ENCODE assay signal across 31 mouse cellular contexts in the genomic region with DNA sequence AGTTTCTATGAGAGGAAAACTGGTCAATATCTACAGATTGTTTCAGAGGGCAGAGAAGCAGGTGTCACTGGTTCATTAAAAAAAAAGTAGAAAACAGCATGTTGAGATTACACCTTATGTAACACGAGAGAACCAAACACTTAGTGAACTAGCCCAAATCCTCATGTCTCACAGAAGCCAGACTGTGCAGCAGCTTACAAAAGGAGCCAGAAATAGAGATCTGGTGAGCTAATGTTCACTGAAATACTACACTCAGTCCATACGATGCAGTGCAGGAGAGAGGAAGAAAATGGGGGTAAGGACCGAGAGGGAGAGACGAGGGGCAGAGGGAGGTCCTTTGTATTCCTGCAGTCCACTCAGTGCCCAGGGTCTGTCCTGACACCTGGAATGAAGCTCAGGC. TPM values are rescaled to one million over a fixed set of nuclear protein-coding genes. Genes with fewer than 3 reads are reported as not detected.
DNase-seq lines count a peak whose midpoint lies in the region; ATAC-seq and TF ChIP-seq lines count a peak whose summit lies in the region.
"Had no signal": no experiment of that assay in that cellular context is flagged by ENCODE, and none has a peak within 500 bp of the region (broad histone marks: within the 10 kb centered on the region; RNA-seq: fewer than 3 reads in every experiment).

No protein-coding gene starts in this region.

- ATAC-seq in embryonic facial prominence, embryonic 14.5 days (ENCODE audit: low read depth): no peak; the same call in 1 of the 2 replicates
- no peak for ATAC-seq in hindbrain, embryonic 12.5 days (ENCODE audit: low FRiP score)
- ATAC-seq: CD4-positive, CD25-positive, alpha-beta regulatory T cell, adult 4 months; forebrain, embryonic 15.5 days; hindbrain, embryonic 16.5 days; intestine, embryonic 15.5 days had no signal

- H3K4me3 ChIP-seq in embryonic facial prominence, embryonic 14.5 days (ENCODE audit: low read depth, low read length): no peak overlapping the region
- H3K4me3 ChIP-seq in embryonic facial prominence, embryonic 10.5 days: no peak overlapping the region
- H3K4me3 ChIP-seq in layer of hippocampus, adult 2 months: no peak overlapping the region
- H3K4me3 ChIP-seq in hindbrain, embryonic 12.5 days: no peak overlapping the region
- H3K4me3 ChIP-seq: embryonic facial prominence, embryonic 12.5 days; erythroblast, embryonic 14.5 days; forebrain, embryonic 12.5 days; forebrain, embryonic 15.5 days; heart, adult 2 months; heart, embryonic 10.5 days; heart, embryonic 13.5 days; hindbrain, embryonic 13.5 days; intestine, embryonic 15.5 days had no signal

- H3K4me2 ChIP-seq in embryonic facial prominence, embryonic 14.5 days (ENCODE audit: low read depth, low read length): no peak overlapping the region
- no peak overlapping the region for H3K4me2 ChIP-seq in hindbrain, embryonic 12.5 days (replicated peaks)
- H3K4me2 ChIP-seq: embryonic facial prominence, embryonic 12.5 days; forebrain, embryonic 12.5 days; forebrain, embryonic 15.5 days; heart, embryonic 13.5 days; hindbrain, embryonic 13.5 days; intestine, embryonic 15.5 days had no signal

- no peaks in the 10 kb centered on the region for H3K9me3 ChIP-seq in embryonic facial prominence, embryonic 14.5 days (ENCODE audit: control insufficient read depth, low read length)
- no peaks in the 10 kb centered on the region for H3K9me3 ChIP-seq in embryonic facial prominence, embryonic 10.5 days
- H3K9me3 ChIP-seq in hindbrain, embryonic 12.5 days (replicated peaks): no peaks in the 10 kb centered on the region
- H3K9me3 ChIP-seq: embryonic facial prominence, embryonic 12.5 days; forebrain, embryonic 12.5 days; forebrain, embryonic 15.5 days; heart, embryonic 10.5 days; heart, embryonic 13.5 days; hindbrain, embryonic 13.5 days; intestine, embryonic 15.5 days had no signal

- H3K4me1 ChIP-seq in embryonic facial prominence, embryonic 14.5 days (ENCODE audit: control insufficient read depth, insufficient read depth, low read length): no peaks in the 10 kb centered on the region
- no peaks in the 10 kb centered on the region for H3K4me1 ChIP-seq in embryonic facial prominence, embryonic 10.5 days
- no peaks in the 10 kb centered on the region for H3K4me1 ChIP-seq in hindbrain, embryonic 12.5 days
- H3K4me1 ChIP-seq: embryonic facial prominence, embryonic 12.5 days; forebrain, embryonic 12.5 days; forebrain, embryonic 15.5 days; hindbrain, embryonic 13.5 days had no signal

- TF ChIP-seq CTCF in layer of hippocampus, adult 2 months (conservative IDR thresholded peaks at IDR 0.05): no peak

- no peak overlapping the region for H3K9ac ChIP-seq in embryonic facial prominence, embryonic 14.5 days (ENCODE audit: low read depth, low read length)
- H3K9ac ChIP-seq in hindbrain, embryonic 12.5 days: no peak overlapping the region
- H3K9ac ChIP-seq: embryonic facial prominence, embryonic 12.5 days; forebrain, embryonic 12.5 days; forebrain, embryonic 15.5 days; heart, embryonic 13.5 days; hindbrain, embryonic 13.5 days; intestine, embryonic 15.5 days had no signal

- WGBS in embryonic facial prominence, embryonic 14.5 days: 45% methylated on average over 4 of the region's 4 CpGs
- 62% methylated on average over 4 of the region's 4 CpGs for WGBS in embryonic facial prominence, embryonic 10.5 days
- 78% methylated on average over 4 of the region's 4 CpGs for WGBS in hindbrain, embryonic 12.5 days

- H3K36me3 ChIP-seq in embryonic facial prominence, embryonic 14.5 days (ENCODE audit: control insufficient read depth, insufficient read depth, low read length): no peaks in the 10 kb centered on the region
- H3K36me3 ChIP-seq in embryonic facial prominence, embryonic 10.5 days (replicated peaks): no peaks in the 10 kb centered on the region
- no peaks in the 10 kb centered on the region for H3K36me3 ChIP-seq in hindbrain, embryonic 12.5 days
- H3K36me3 ChIP-seq: embryonic facial prominence, embryonic 12.5 days; forebrain, embryonic 12.5 days; forebrain, embryonic 15.5 days; heart, embryonic 10.5 days; heart, embryonic 13.5 days; hindbrain, embryonic 13.5 days; intestine, embryonic 15.5 days had no signal

- DNase-seq in embryonic facial prominence, embryonic 14.5 days (ENCODE audit: low spot score): peak; percentile 6
- no peak for DNase-seq in embryonic facial prominence, embryonic 10.5 days (ENCODE audit: low spot score)
- DNase-seq in layer of hippocampus, adult 2 months (ENCODE audit: low spot score in 2 of 2): peak; percentile 12 to 14
- no peak for DNase-seq in layer of hippocampus, postnatal 10 days (ENCODE audit: low spot score in 2 of 2)
- DNase-seq in right cerebral cortex, adult 18-20 months: peak; percentile 10
- no peak for DNase-seq in right cerebral cortex, postnatal 25 days
- DNase-seq: adrenal gland, adult 2 months; adrenal gland, postnatal 14 days; cerebellum, postnatal 10 days; gastrocnemius, postnatal 36 days; heart, adult 2 months; heart, postnatal 14 days; kidney, adult 11 months had no signal

- no peaks in the 10 kb centered on the region for H3K27me3 ChIP-seq in embryonic facial prominence, embryonic 14.5 days (replicated peaks; ENCODE audit: control insufficient read depth, insufficient read depth, low read length)
- H3K27me3 ChIP-seq in embryonic facial prominence, embryonic 10.5 days (replicated peaks; ENCODE audit: low read depth, poor library complexity, severe bottlenecking): no peaks in the 10 kb centered on the region
- H3K27me3 ChIP-seq in hindbrain, embryonic 12.5 days: no peaks in the 10 kb centered on the region
- H3K27me3 ChIP-seq: embryonic facial prominence, embryonic 12.5 days; forebrain, embryonic 12.5 days; forebrain, embryonic 15.5 days; heart, embryonic 13.5 days; hindbrain, embryonic 13.5 days; intestine, embryonic 15.5 days had no signal

- H3K27ac ChIP-seq in embryonic facial prominence, embryonic 14.5 days (replicated peaks; ENCODE audit: low read depth, low read length): no peak overlapping the region
- H3K27ac ChIP-seq in embryonic facial prominence, embryonic 10.5 days (replicated peaks): no peak overlapping the region
- H3K27ac ChIP-seq in layer of hippocampus, adult 2 months: peak overlapping the region; percentile 69; the same call in 1 of the 2 replicates
- no peak overlapping the region for H3K27ac ChIP-seq in hindbrain, embryonic 12.5 days
- H3K27ac ChIP-seq: embryonic facial prominence, embryonic 12.5 days; forebrain, embryonic 12.5 days; forebrain, embryonic 15.5 days; heart, adult 2 months; heart, embryonic 10.5 days; heart, embryonic 13.5 days; hindbrain, embryonic 13.5 days; intestine, embryonic 15.5 days had no signal

RNA-seq across cellular contexts. Expression of a gene that starts 17.4 kb away (rescaled TPM):
- polyA plus RNA-seq in embryonic facial prominence, embryonic 14.5 days (2014; fragmentation: Nextera tagmentation; extraction: Ambion mirVana): 0.13 TPM in 1 of 2 replicates, not detected in the other
- not detected in 2 replicates for polyA plus RNA-seq in embryonic facial prominence, embryonic 10.5 days (2016; fragmentation: Nextera tagmentation; extraction: Ambion mirVana)
- total RNA-seq in layer of hippocampus, adult 2 months (2021): not detected
- not detected for total RNA-seq in layer of hippocampus, postnatal 10 days (2021)
- polyA plus RNA-seq in hindbrain, embryonic 12.5 days (2016; fragmentation: Nextera tagmentation; extraction: Ambion mirVana): not detected in 2 replicates
- total RNA-seq: adrenal gland, adult 2 months; adrenal gland, postnatal 14 days; adrenal gland, postnatal 4 days; granulocyte monocyte progenitor cell, adult 5-6 weeks; heart, adult 2 months; heart, postnatal 14 days; hematopoietic stem cell, adult 5-6 weeks; MEL had no signal
- polyA plus RNA-seq: adrenal gland, adult 2 months; C2C12; CD4-positive, CD25-positive, alpha-beta regulatory T cell, adult 4 months; cerebellum, adult 2 months; embryonic facial prominence, embryonic 12.5 days; erythroblast, embryonic 14.5 days; forebrain, embryonic 12.5 days; forebrain, embryonic 15.5 days; heart, embryonic 10.5 days; heart, embryonic 13.5 days; heart, embryonic 16.5 days; hindbrain, embryonic 13.5 days; hindbrain, embryonic 16.5 days; intestine, embryonic 15.5 days had no signal

Comparison
In these comparisons a context has a peak if more than half of its experiments do, and no peak if none do; other contexts are left out.
1. DNase-seq: peak in embryonic facial prominence, embryonic 14.5 days (single experiment), layer of hippocampus, adult 2 months (2 of 2) and right cerebral cortex, adult 18-20 months (single experiment); none in embryonic facial prominence, embryonic 10.5 days (single experiment), layer of hippocampus, postnatal 10 days (0 of 2) and right cerebral cortex, postnatal 25 days (single experiment).